ENCODE assay signal across 25 mouse cellular contexts in the genomic region with DNA sequence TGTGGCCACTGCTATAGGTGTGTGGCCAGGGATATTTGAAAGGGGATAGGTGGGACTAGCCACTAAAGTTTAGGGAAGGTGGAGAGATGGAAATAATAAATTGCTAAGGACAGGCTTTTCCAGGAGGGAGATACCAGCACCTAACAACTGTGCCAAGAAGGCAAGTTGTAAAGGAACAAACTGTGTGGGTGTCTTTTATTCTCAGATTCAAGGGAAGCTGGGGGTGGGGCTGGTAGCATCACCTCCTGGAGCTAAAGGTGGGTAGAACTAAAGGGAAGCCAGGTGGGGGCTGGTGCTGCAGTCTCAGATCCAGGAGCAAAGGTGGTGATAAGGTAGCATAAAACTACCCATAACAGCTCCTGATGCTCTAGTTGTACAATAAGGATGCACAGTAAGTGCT.
DNase-seq lines count a peak whose midpoint lies in the region; ATAC-seq lines count a peak whose summit lies in the region.
"Had no signal": no experiment of that assay in that cellular context is flagged by ENCODE, and none has a peak within 500 bp of the region (broad histone marks: within the 10 kb centered on the region; RNA-seq: fewer than 3 reads in every experiment).

No protein-coding gene starts in this region.

- no peaks in the 10 kb centered on the region for H3K27me3 ChIP-seq in midbrain, embryonic 13.5 days
- H3K27me3 ChIP-seq: CH12.LX; embryonic facial prominence, embryonic 15.5 days; heart, embryonic 15.5 days; hindbrain, embryonic 13.5 days had no signal

- intact Hi-C loops in left cerebral cortex, postnatal 14 days (cut with DNase I): no loop called here

- no peaks in the 10 kb centered on the region for H3K9me3 ChIP-seq in midbrain, embryonic 13.5 days
- H3K9me3 ChIP-seq: embryonic facial prominence, embryonic 15.5 days; forebrain, embryonic 10.5 days; heart, embryonic 15.5 days; hindbrain, embryonic 13.5 days had no signal

- H3K4me2 ChIP-seq in midbrain, embryonic 13.5 days (replicated peaks): no peak overlapping the region
- H3K4me2 ChIP-seq: embryonic facial prominence, embryonic 15.5 days; heart, embryonic 11.5 days; heart, embryonic 15.5 days; hindbrain, embryonic 13.5 days had no signal

- H3K4me1 ChIP-seq in midbrain, embryonic 13.5 days (replicated peaks): no peaks in the 10 kb centered on the region
- H3K4me1 ChIP-seq: embryonic facial prominence, embryonic 15.5 days; heart, embryonic 15.5 days; hindbrain, embryonic 13.5 days had no signal

- no peak overlapping the region for H3K9ac ChIP-seq in midbrain, embryonic 13.5 days (replicated peaks)
- H3K9ac ChIP-seq: embryonic facial prominence, embryonic 15.5 days; heart, embryonic 15.5 days; hindbrain, embryonic 13.5 days had no signal

- H3K4me3 ChIP-seq in midbrain, embryonic 13.5 days (replicated peaks): no peak overlapping the region
- H3K4me3 ChIP-seq: embryonic facial prominence, embryonic 15.5 days; erythroblast, embryonic 14.5 days; forebrain, embryonic 10.5 days; heart, adult 2 months; heart, embryonic 15.5 days; hindbrain, embryonic 13.5 days had no signal

- no peak overlapping the region for H3K27ac ChIP-seq in midbrain, embryonic 13.5 days
- H3K27ac ChIP-seq: embryonic facial prominence, embryonic 15.5 days; forebrain, embryonic 10.5 days; heart, adult 2 months; heart, embryonic 15.5 days; hindbrain, embryonic 13.5 days; hindbrain, postnatal 0 days had no signal

- DNase-seq in frontal cortex, postnatal 36 days (ENCODE audit: low spot score in 2 of 2): peak; percentile 9 to 20
- DNase-seq in frontal cortex, postnatal 25 days (ENCODE audit: low spot score in 2 of 2): no peak
- peak; percentile 27 to 30 for DNase-seq in right cerebral cortex, adult 2 months (ENCODE audit: low spot score in 2 of 2)
- no peak for DNase-seq in right cerebral cortex, postnatal 14 days
- peak; percentile 19 to 23 for DNase-seq in left cerebral cortex, postnatal 14 days (ENCODE audit: low spot score in 2 of 2)
- DNase-seq in layer of hippocampus, postnatal 36 days: no peak
- DNase-seq: adrenal gland, adult 2 months; adrenal gland, postnatal 25 days; cerebellum, adult 2 months; cerebellum, postnatal 10 days; embryo, embryonic 11 days; gastrocnemius, postnatal 14 days; heart, adult 2 months; heart, postnatal 14 days had no signal

- peaks cover 9% of the 10 kb centered on the region for H3K36me3 ChIP-seq in midbrain, embryonic 13.5 days
- H3K36me3 ChIP-seq: embryonic facial prominence, embryonic 15.5 days; forebrain, embryonic 10.5 days; heart, embryonic 15.5 days had no signal

- no peak for ATAC-seq in midbrain, embryonic 13.5 days
- ATAC-seq: forebrain, embryonic 14.5 days; hindbrain, postnatal 0 days; Patski had no signal

Comparison
In these comparisons a context has a peak if more than half of its experiments do, and no peak if none do; other contexts are left out.
1. DNase-seq: peak in frontal cortex, postnatal 36 days (2 of 2), right cerebral cortex, adult 2 months (2 of 2) and left cerebral cortex, postnatal 14 days (2 of 2); none in frontal cortex, postnatal 25 days (0 of 2), right cerebral cortex, postnatal 14 days (single experiment) and layer of hippocampus, postnatal 36 days (0 of 2).